Mouse (Mus musculus) intestine, embryonic 16.5 days (tissue): ENCODE measurements around the gene Rgs7bp. TPM values are rescaled to one million over a fixed set of nuclear protein-coding genes. Genes with fewer than 3 reads are reported as not detected.
"Not testable (repeated sequence)": the region's sequence is repeated elsewhere in the genome, so short reads cannot be mapped to it uniquely, and the experiment has no call there.

ENCODE experiments used
- ATAC-seq: fragments of 200-750 bp; cut with Nextera tagmentation; 2 replicates; pipeline ENCODE4 v1.8.0; 2017; ENCODE audit warnings: moderate TSS enrichment, moderate library complexity
- H3K27ac ChIP-seq: fragments of 300-500 bp; sonication (generic); 2 replicates; pipeline ENCODE4 v1.5.1; 2014; ENCODE audit warnings: mild to moderate bottlenecking, low read length
- H3K27me3 ChIP-seq: fragments of 300-500 bp; sonication (generic); replicated peaks from 2 replicates; pipeline ENCODE4 v1.6.1; 2014; ENCODE audit warnings: low read length, control low read depth, mixed read lengths; ENCODE audit not compliant: control insufficient read depth, insufficient read depth
- H3K36me3 ChIP-seq: fragments of 300-500 bp; sonication (generic); 2 replicates; pipeline ENCODE4 v1.6.1; 2014; ENCODE audit warnings: low read length, control low read depth; ENCODE audit not compliant: control insufficient read depth, insufficient read depth
- H3K4me1 ChIP-seq: fragments of 300-500 bp; sonication (generic); 2 replicates; pipeline ENCODE4 v1.6.1; 2014; ENCODE audit warnings: low read length, control low read depth, mixed read lengths; ENCODE audit not compliant: control insufficient read depth, insufficient read depth
- H3K4me2 ChIP-seq: fragments of 300-500 bp; sonication (generic); 2 replicates; pipeline ENCODE4 v1.6.1; 2014; ENCODE audit warnings: low read depth, low read length, control low read depth
- H3K4me3 ChIP-seq: fragments of 300-500 bp; sonication (generic); 2 replicates; pipeline ENCODE4 v1.5.1; 2014; ENCODE audit warnings: mild to moderate bottlenecking, low read length
- H3K9ac ChIP-seq: fragments of 300-500 bp; sonication (generic); 2 replicates; pipeline ENCODE4 v1.6.1; 2014; ENCODE audit warnings: low read depth, low read length
- H3K9me3 ChIP-seq: fragments of 300-500 bp; sonication (generic); 2 replicates; pipeline ENCODE4 v1.6.1; 2016; ENCODE audit warnings: low read length, control low read depth; ENCODE audit not compliant: control insufficient read depth
- WGBS: fragments of 180-500 bp; shearing (Covaris S2); extraction: QIAGEN DNeasy Blood & Tissue Kit; methylation state at CpG from one replicate; pipeline ENCODE4 v1.1.7; 2014; 5-methylcytosine and 5-hydroxymethylcytosine counted together
- polyA plus RNA-seq: library from polyadenylated mRNA; unstranded; fragments of >200 nt; fragmentation: Nextera tagmentation; extraction: Ambion mirVana; gene quantifications from 2 replicates; pipeline ENCODE4 v1.2.1, GENCODE M21; 2015

The Rgs7bp gene
- polyA plus RNA-seq, 1 experiment from 2014 or later: 2.2 TPM

GRCm38 (mm10) chr13:104930814-104931213, 123.9 kb downstream of the Rgs7bp start:
- H3K27me3 ChIP-seq: no peaks in the 10 kb centered on the region
- H3K9ac ChIP-seq: no peak overlapping the region
- no peak overlapping the region for H3K4me3 ChIP-seq
- H3K27ac ChIP-seq: no peak overlapping the region
- H3K36me3 ChIP-seq: no peaks in the 10 kb centered on the region
- H3K4me1 ChIP-seq: no peaks in the 10 kb centered on the region
- no peaks in the 10 kb centered on the region for H3K9me3 ChIP-seq
- WGBS: 61% methylated on average over 3 of the region's 3 CpGs
- no peak overlapping the region for H3K4me2 ChIP-seq
- no peak for ATAC-seq

DNA sequence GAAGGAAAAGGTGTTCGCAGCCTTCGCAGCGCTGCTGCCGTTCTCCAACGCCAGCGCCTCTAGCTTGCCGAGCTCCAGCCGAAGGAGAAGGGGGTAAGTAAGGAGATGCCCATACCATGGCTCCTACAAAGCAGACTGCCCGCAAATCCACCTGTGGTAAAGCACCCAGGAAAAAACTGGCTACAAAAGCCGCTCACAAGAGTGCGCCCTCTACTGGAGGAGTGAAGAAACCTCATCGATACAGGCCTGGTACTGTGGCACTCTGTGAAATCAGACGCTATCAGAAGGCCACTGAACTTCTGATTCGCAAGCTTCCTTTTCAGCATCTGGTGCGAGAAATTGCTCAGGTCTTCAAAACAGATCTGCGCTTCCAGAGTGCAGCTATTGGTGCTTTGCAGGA, 136.1 kb downstream of the Rgs7bp start:
- WGBS: 81% methylated on average over 16 of the region's 16 CpGs

DNA sequence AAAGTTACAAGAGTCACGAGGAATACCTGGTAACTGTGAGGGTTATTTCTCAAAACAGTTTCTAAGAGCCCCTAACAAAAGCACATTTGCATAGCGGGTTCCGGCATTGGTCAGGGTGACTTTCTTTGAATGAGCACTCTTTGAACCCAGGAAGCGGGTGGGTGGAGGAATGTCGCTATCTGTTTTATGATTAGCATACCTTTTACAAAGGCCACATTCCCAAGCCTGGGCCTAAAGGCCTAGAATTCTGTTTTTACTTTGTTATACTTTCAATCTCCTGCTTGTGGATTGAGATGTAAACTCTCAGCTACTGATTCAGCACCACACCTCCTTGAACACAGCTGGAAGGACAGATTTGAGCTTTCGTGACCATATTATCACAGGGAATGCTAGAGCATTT, 138.0 kb downstream of the Rgs7bp start:
- H3K9ac ChIP-seq, H3K4me1 ChIP-seq, H3K4me2 ChIP-seq, H3K36me3 ChIP-seq, H3K27ac ChIP-seq, H3K4me3 ChIP-seq, H3K9me3 ChIP-seq, H3K27me3 ChIP-seq, ATAC-seq: not testable (repeated sequence)
- 81% methylated on average over 6 of the region's 6 CpGs for WGBS

More for the DNA sequence above, 136.1 kb downstream of the Rgs7bp start:
- Histone ChIP-seq H3K9ac (no peak overlapping the region), H3K9me3 (no peaks in the 10 kb centered on the region), H3K27ac (no peak overlapping the region), H3K4me2 (no peak overlapping the region), H3K36me3 (no peaks in the 10 kb centered on the region), H3K27me3 (no peaks in the 10 kb centered on the region), H3K4me3 (no peak overlapping the region), H3K4me1 (no peaks in the 10 kb centered on the region)
- no peak for ATAC-seq

DNA sequence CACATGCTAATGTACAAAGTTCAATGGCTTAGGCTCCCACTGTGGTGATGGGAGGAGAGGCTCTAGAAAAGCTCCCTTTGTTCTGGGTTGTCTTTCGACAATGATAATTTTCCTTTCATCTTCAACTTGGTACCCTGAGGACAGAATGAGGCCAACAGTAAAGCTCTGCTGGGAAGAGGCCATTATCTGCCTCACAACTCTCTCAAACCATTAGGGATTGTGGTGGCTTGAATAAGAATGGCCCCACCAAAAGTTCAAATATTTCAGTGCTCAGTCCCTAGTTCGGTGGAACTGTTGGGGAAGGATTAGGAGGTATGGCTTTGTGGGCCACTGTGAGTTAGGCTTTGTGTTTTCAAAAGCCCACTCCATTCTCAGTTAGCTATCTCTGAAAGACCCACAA, 138.6 kb downstream of the Rgs7bp start:
- no peak overlapping the region for H3K9ac ChIP-seq
- no peak overlapping the region for H3K4me3 ChIP-seq
- H3K4me2 ChIP-seq: no peak overlapping the region
- no peaks in the 10 kb centered on the region for H3K27me3 ChIP-seq
- no peaks in the 10 kb centered on the region for H3K4me1 ChIP-seq
- H3K27ac ChIP-seq: no peak overlapping the region
- WGBS: 94% methylated on average over 2 of the region's 2 CpGs
- H3K36me3 ChIP-seq: no peaks in the 10 kb centered on the region
- no peaks in the 10 kb centered on the region for H3K9me3 ChIP-seq
- no peak for ATAC-seq

DNA sequence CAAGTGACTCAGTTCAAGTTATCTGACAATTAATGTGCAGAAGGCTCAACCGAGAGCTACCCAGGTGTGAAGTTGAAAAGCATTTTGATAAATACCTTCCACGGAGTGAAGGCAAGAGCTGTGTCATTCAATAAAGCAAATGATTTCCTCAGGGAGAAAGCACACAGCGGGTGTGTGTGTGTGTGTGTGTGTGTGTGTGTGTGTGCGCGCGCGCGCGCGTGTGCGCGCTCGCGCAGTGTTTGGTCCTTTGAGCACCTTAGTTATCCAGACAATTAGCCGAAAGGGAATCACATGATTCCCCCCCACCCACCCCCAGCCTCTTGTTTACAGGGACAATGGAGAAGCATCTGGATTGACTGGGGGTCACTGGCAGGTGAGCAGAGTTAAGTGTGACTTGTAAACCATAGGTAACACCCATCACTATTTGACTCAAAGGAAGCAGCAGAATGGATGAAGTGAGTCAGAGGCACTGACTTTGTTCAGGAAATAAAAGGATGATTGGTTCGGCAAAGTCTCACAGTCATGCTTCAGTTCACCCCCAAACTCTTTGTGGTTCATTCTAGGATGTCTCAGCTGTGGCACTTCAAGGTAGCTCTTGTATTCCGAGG, 140.3 kb downstream of the Rgs7bp start:
- Histone ChIP-seq H3K27ac (no peak overlapping the region), H3K9me3 (no peaks in the 10 kb centered on the region), H3K4me2 (no peak overlapping the region), H3K4me1 (no peaks in the 10 kb centered on the region), H3K9ac (no peak overlapping the region), H3K36me3 (no peaks in the 10 kb centered on the region), H3K4me3 (no peak overlapping the region), H3K27me3 (no peaks in the 10 kb centered on the region)
- WGBS: 88% methylated on average over 17 of the region's 17 CpGs
- ATAC-seq: no peak

- ATAC-seq, H3K9ac ChIP-seq, H3K27me3 ChIP-seq, H3K4me2 ChIP-seq, H3K36me3 ChIP-seq, H3K4me1 ChIP-seq, H3K9me3 ChIP-seq, H3K4me3 ChIP-seq, H3K27ac ChIP-seq: not testable (repeated sequence)
- 86% methylated on average over 5 of the region's 5 CpGs for WGBS
Observed at GRCm38 (mm10) chr13:104911626-104912025, 143.1 kb downstream of the Rgs7bp start.

DNA sequence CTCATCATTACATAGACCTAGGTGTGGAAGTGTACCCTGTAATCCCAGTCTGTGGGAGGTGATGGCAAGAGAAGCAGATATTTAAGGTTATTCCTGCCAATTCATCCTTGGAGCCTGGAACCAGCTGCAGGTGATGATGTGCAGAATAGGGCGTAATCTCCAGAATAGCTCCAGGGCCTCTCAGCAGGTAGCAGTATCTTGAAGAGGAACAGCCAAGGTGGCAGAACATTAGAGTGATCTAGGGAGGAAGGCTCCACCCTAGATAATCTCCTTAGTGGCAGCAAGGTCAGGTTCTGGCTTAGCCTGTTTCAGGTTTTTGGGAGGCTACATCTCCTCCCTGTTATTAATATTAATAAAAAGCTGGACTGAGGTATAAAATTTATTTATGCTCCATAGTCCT, 143.7 kb downstream of the Rgs7bp start:
- ATAC-seq, H3K27ac ChIP-seq, H3K4me3 ChIP-seq, H3K36me3 ChIP-seq, H3K9ac ChIP-seq, H3K4me2 ChIP-seq, H3K9me3 ChIP-seq, H3K4me1 ChIP-seq, H3K27me3 ChIP-seq: not testable (repeated sequence)
- WGBS: 86% methylated on average over 1 of the region's 1 CpGs

- no peak for ATAC-seq
- H3K4me2 ChIP-seq: no peak overlapping the region
- 64% methylated on average over 7 of the region's 7 CpGs for WGBS
Observed at GRCm38 (mm10) chr13:104908691-104909090, 146.0 kb downstream of the Rgs7bp start.

More at GRCm38 (mm10) chr13:104908691-104909090, 146.0 kb downstream of the Rgs7bp start:
- no peaks in the 10 kb centered on the region for H3K36me3 ChIP-seq
- H3K4me3 ChIP-seq: no peak overlapping the region
- H3K27ac ChIP-seq: no peak overlapping the region
- no peaks in the 10 kb centered on the region for H3K4me1 ChIP-seq
- no peak overlapping the region for H3K9ac ChIP-seq
- H3K27me3 ChIP-seq: no peaks in the 10 kb centered on the region
- no peaks in the 10 kb centered on the region for H3K9me3 ChIP-seq
